Mouse (Mus musculus) E14TG2a.4 (cell line): ENCODE measurements around the gene Il17rd.

Experiments
- CTCF ChIP-seq: conservative IDR thresholded peaks from 2 replicates; pipeline ENCODE4 v1.5.1; 2014; ENCODE audit warnings: low read length
- POU5F1 ChIP-seq: IDR thresholded peaks from 2 replicates; pipeline ENCODE4 v1.6.1; 2014; ENCODE audit warnings: low read length, borderline replicate concordance

DNA sequence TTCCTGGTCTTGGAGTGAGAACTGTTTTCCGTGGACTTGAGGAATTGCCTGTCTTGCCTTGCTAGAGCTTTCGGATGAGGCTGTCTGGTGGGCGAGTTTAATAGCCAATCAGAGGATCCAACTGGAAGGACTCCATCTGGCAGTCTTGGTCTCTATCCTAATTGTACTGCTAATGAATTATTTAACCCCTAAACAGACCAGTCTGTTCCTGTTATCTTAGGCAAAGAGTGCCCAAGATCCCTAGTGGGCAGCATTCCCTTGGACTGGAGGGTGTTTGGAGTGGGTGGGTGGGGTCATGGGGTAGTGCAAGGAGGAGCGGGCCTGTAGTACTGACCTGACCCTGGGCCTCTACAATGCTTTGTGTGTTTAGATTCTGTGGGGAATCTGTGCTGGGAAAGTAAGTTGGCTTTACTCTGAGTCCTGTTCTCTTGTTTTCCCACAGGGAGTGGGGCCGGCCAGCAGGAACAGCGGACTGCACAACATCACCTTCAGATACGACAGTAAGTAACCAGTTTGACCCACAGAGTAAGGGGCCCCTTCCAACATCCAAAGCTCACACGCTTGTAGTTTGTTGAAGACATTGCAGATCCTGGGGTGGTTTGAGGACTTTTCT lies 37.3 kb downstream of the Il17rd start:
- TF ChIP-seq CTCF (no peak), POU5F1 (no peak)
